Mouse (Mus musculus): ENCODE results near the gene Tmco1.

GRCm38 (mm10) chr1:167308261-167309054, at the start of gene Tmco1:
- peak; percentile 99 for TF ChIP-seq POLR2A (IDR thresholded peaks at IDR 0.05; ENCODE audit: control insufficient read depth, low read depth, low read length)
- 0 out of 2 replicates have a peak, but pooled peaks have one; percentile 2 for TF ChIP-seq CTCF (IDR thresholded peaks at IDR 0.05; ENCODE audit: control insufficient read depth, insufficient read depth, insufficient replicate concordance, low read depth, low read length)
